Mouse (Mus musculus) embryonic facial prominence, embryonic 12.5 days (tissue): ENCODE data around the gene Tfe3. TPM values are rescaled to one million over a fixed set of nuclear protein-coding genes. Genes with fewer than 3 reads are reported as not detected.

Experiments used
- ATAC-seq: fragments of 200-750 bp; cut with Nextera tagmentation; 2 replicates; pipeline ENCODE4 v1.8.0; 2017; ENCODE audit not compliant: insufficient number of reproducible peaks, insufficient read depth, low FRiP score, low TSS enrichment
- H3K27ac ChIP-seq: fragments of 300-500 bp; sonication (generic); 2 replicates; pipeline ENCODE4 v1.5.1; 2016; ENCODE audit warnings: mild to moderate bottlenecking
- H3K27me3 ChIP-seq: fragments of 300-500 bp; sonication (generic); 2 replicates; pipeline ENCODE4 v1.6.1; 2016; ENCODE audit warnings: mild to moderate bottlenecking, moderate library complexity
- H3K36me3 ChIP-seq: fragments of 300-500 bp; sonication (generic); 2 replicates; pipeline ENCODE4 v1.6.1; 2016; ENCODE audit warnings: mild to moderate bottlenecking
- H3K4me1 ChIP-seq: fragments of 300-500 bp; sonication (generic); 2 replicates; pipeline ENCODE4 v1.6.1; 2016
- H3K4me2 ChIP-seq: fragments of 300-500 bp; sonication (generic); replicated peaks from 2 replicates; pipeline ENCODE4 v1.6.1; 2016; ENCODE audit warnings: mild to moderate bottlenecking, moderate library complexity
- H3K4me3 ChIP-seq: fragments of 300-500 bp; sonication (generic); 2 replicates; pipeline ENCODE4 v1.5.1; 2016; ENCODE audit warnings: mild to moderate bottlenecking
- H3K9ac ChIP-seq: fragments of 300-500 bp; sonication (generic); 2 replicates; pipeline ENCODE4 v1.6.1; 2016; ENCODE audit warnings: mild to moderate bottlenecking, moderate library complexity
- H3K9me3 ChIP-seq: fragments of 300-500 bp; sonication (generic); 2 replicates; pipeline ENCODE4 v1.6.1; 2016; ENCODE audit warnings: mild to moderate bottlenecking, moderate library complexity
- WGBS: fragments of 180-500 bp; shearing (Covaris S2); methylation state at CpG from one replicate; pipeline ENCODE4 v1.1.7; 2016; 5-methylcytosine and 5-hydroxymethylcytosine counted together
- polyA plus RNA-seq: library from polyadenylated mRNA; unstranded; fragments of >200 nt; fragmentation: Nextera tagmentation; extraction: Ambion mirVana; gene quantifications from 2 replicates; pipeline ENCODE4 v1.2.1, GENCODE M21; 2016

Tfe3 gene
- polyA plus RNA-seq, 1 experiment from 2014 or later: 31.8 TPM

DNA sequence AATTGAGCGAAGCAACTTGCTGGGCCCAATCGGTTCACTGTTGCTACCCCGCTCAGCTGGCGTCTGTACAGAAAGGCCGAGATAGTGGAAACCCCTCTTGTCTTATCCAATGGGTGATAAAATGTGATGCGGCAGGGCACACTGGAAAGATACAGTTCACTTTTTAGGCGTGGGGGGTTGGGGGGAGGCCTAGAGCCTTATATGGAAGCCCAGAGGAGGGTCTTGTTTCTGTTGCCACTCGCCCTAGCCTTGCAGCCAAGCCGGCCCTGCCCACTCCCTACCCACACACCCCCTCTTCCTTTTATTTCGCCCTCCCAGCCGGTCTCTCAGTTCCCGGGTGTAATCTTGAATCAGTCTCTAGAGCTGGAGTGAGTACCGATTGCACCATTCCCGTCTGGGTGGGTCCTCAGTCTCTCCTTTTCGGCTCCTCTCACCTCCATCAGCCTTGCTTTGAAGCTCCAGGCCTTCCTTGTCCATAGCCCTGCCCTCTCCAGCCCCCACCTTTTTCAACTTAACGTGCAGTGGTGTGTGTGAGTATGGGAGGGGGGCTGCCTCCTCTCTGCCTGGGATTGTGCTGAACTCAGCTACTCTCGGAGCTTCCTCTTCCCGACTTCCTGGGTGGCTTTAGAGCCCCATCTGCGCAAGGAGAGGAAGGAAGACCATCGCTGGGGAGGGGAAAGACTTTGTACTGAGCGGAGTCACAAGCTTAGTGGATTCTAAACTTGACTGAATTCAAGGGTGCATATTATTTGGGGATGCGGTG lies 1.5 kb downstream of the Tfe3 start:
- 0 out of 2 replicates have a peak, but pooled peaks cover 7% of the 10 kb centered on the region for H3K36me3 ChIP-seq
- H3K9me3 ChIP-seq: no peaks in the 10 kb centered on the region
- H3K9ac ChIP-seq: peak overlapping the region; percentile 65
- peak overlapping the region; percentile 64 for H3K4me2 ChIP-seq
- H3K27ac ChIP-seq: no peak overlapping the region
- WGBS: 20% methylated on average over 22 of the region's 22 CpGs
- no peaks in the 10 kb centered on the region for H3K27me3 ChIP-seq
- peak overlapping the region; percentile 62 for H3K4me3 ChIP-seq
- ATAC-seq: no peak
- no peaks in the 10 kb centered on the region for H3K4me1 ChIP-seq

DNA sequence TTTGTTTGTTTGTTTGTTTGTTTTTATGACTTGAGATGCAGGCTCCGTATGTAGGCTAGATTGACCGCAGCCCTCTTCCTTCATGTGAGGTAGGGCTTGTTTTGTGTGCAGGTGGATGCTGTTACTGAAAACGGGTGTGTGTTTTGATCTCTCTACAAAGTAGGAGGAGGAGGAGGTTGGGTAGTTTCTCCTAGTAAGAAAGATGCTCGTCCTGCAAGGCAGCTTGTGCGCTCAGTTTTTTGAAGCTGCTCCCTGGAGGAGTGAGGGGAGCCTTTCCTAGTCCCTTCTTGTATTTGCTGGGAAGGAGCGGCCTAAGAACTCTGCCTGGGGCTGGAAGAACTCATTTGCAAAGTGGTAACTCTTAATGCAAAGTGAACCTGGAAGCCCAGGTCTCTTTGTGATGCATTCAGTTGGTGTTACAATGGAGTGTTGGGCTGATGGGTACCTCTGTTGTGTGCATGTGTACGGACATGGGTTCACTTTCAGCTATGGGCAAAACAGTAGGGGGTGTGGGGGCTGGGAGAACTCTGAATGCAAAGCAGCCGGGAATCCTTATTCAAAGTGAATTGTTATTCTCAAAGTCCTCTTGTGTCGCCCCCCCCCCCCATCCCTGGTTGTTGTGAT lies 2.4 kb downstream of the Tfe3 start:
- H3K9me3 ChIP-seq: no peaks in the 10 kb centered on the region
- H3K4me3 ChIP-seq: peak overlapping the region; percentile 62; the same call in 1 of the 2 replicates
- H3K4me2 ChIP-seq: peak overlapping the region; percentile 64
- H3K27ac ChIP-seq: no peak overlapping the region
- no peaks in the 10 kb centered on the region for H3K4me1 ChIP-seq
- no peaks in the 10 kb centered on the region for H3K27me3 ChIP-seq
- H3K9ac ChIP-seq: no peak overlapping the region
- 0 out of 2 replicates have a peak, but pooled peaks cover 14% of the 10 kb centered on the region for H3K36me3 ChIP-seq
- WGBS: 20% methylated on average over 9 of the region's 9 CpGs
- no peak for ATAC-seq

DNA sequence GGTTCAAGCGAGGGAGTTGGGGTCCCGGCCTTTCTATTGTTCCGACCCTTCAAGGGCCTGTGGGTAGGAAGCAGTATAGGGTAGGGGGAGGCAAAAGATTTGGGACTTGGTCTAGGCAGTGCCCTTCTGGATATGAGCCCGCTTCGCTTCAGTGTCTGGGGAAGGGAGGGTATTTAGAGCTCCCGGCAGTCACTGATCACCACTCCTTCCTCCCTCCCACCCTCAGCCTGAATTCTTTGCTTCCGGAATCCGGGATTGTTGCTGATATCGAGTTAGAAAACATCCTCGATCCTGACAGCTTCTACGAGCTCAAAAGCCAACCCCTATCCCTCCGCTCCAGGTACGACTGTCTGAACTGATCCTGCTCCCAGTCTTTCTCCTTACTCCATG lies 2.9 kb downstream of the Tfe3 start:
- H3K36me3 ChIP-seq: peaks cover 18% of the 10 kb centered on the region; the same call in 1 of the 2 replicates
- peak overlapping the region; percentile 62; the same call in 1 of the 2 replicates for H3K4me3 ChIP-seq
- no peaks in the 10 kb centered on the region for H3K9me3 ChIP-seq
- 29% methylated on average over 11 of the region's 13 CpGs for WGBS
- H3K27ac ChIP-seq: no peak overlapping the region
- H3K9ac ChIP-seq: no peak overlapping the region
- no peaks in the 10 kb centered on the region for H3K27me3 ChIP-seq
- peak overlapping the region; percentile 64 for H3K4me2 ChIP-seq
- ATAC-seq: no peak
- no peaks in the 10 kb centered on the region for H3K4me1 ChIP-seq

DNA sequence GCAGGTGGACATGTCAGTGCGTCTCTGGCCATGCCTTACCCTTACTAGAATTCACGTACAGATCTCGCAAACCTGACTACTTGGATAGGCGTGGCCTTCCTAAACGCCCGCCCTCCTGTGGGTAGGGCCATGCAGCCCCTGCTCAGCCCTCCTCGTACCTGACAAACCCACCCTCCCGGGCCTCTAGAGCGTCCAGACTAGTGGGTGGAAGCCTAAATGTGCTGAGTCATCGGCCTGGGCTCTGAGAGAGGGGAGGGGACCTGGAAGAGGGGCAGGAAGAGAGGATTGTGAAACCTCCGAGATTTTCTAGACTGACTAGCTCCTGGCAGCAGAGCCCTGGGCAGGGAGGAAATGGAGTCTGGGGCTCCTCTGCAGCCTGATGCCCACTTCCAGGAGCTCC lies 3.4 kb downstream of the Tfe3 start:
- ATAC-seq: no peak
- Histone ChIP-seq H3K4me3 (0 out of 2 replicates have a peak overlapping the region, but pooled peaks have one; percentile 62), H3K4me2 (peak overlapping the region; percentile 64), H3K9ac (no peak overlapping the region), H3K27ac (no peak overlapping the region), H3K4me1 (no peaks in the 10 kb centered on the region), H3K27me3 (no peaks in the 10 kb centered on the region), H3K9me3 (no peaks in the 10 kb centered on the region), H3K36me3 (peaks cover 23% of the 10 kb centered on the region; the same call in 1 of the 2 replicates)
- WGBS: 12% methylated on average over 11 of the region's 11 CpGs

DNA sequence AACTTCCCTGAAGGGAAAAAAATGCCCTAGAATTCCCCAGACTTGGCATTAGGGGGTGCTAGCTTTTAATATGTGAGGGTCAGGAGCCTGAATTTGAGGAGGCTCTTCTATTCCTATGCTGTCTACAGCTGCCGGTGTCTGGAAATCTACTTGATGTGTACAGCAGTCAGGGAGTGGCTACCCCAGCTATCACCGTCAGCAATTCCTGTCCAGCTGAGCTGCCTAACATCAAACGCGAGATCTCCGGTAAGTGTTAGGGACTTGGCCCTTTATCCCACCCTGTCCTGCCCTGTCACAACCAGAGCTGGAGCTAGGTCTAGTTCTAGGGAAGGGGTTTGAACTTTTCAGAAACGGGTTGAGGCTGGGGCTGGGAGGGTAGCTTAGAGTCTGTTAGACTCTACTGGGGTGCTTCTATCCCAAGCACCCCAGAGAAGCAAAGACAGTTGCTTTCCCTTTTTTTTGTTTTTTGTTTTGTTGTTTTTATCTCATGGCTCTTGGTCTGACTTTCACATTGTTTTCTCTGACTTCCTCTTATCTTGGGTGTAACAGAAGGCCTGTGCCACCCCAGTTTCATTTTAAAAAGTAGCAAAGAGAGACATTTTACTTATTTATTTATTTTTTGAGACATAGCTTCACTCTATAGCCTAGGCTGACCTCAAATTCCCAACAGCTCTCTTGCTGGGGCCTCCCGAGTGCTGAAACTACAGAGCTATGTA lies 7.1 kb downstream of the Tfe3 start:
- Histone ChIP-seq H3K9ac (no peak overlapping the region), H3K27ac (no peak overlapping the region), H3K4me2 (no peak overlapping the region), H3K9me3 (no peaks in the 10 kb centered on the region), H3K36me3 (peaks cover 35% of the 10 kb centered on the region; the same call in 1 of the 2 replicates), H3K4me3 (no peak overlapping the region), H3K27me3 (no peaks in the 10 kb centered on the region), H3K4me1 (no peaks in the 10 kb centered on the region)
- 88% methylated on average over 7 of the region's 7 CpGs for WGBS
- ATAC-seq: no peak

DNA sequence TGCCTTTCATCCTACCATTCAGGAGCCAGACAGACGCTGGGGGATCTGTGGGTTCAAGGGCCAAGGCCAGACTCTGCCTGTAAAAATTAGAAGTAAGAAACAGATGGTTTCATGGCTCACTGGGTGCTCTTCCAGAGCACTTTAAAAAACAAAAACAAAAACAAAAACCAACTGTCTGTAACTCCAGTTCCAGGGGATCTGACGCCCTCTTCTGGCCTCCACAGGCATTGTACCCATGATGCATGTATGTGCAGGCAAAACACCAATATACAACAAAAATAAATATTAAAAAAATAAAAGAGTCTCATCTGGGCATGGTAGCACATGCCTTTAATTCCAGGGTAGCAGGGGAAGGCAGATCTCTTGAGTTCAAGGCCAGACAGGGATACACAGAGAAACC lies 10.4 kb downstream of the Tfe3 start:
- 47% methylated on average over 2 of the region's 2 CpGs for WGBS
- no peak overlapping the region for H3K27ac ChIP-seq
- no peaks in the 10 kb centered on the region for H3K27me3 ChIP-seq
- H3K4me1 ChIP-seq: no peaks in the 10 kb centered on the region
- no peaks in the 10 kb centered on the region for H3K9me3 ChIP-seq
- H3K36me3 ChIP-seq: peaks cover 29% of the 10 kb centered on the region; the same call in 1 of the 2 replicates
- H3K4me2 ChIP-seq: no peak overlapping the region
- ATAC-seq: no peak
- no peak overlapping the region for H3K9ac ChIP-seq
- no peak overlapping the region for H3K4me3 ChIP-seq

DNA sequence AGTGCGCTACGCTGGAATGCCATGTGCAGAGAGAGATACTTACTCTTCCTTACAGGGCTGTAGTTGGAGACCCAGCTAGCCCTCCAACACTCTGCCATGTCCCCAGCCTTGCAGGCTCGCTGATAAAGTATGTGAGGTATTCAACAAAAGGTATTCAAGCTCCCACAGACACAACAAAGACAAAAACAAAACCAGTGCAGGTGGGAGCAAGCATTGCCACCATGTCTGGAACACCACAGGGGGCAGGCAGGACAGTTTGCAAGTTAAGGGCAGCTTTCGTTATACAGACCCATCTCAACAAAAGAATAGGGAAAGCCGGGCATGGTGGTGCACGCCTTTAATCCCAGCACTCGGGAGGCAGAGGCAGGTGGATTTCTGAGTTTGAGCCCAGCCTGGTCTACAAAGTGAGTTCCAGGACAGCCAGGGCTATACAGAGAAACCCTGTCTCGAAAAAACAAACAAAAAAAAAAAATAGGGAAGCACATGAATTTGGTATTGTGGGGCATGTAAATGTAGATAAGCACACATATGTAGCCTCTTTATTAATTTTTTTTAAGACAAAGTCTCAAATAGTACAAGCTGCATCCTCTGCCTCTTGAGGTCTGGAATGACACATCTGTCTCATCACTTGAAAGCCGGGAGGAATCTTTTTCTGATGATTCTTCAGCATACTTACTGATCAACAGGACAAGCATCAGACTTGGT lies 13.3 kb downstream of the Tfe3 start:
- H3K9me3 ChIP-seq: no peaks in the 10 kb centered on the region
- ATAC-seq: no peak
- H3K4me3 ChIP-seq: no peak overlapping the region
- peaks cover 13% of the 10 kb centered on the region; the same call in 1 of the 2 replicates for H3K36me3 ChIP-seq
- H3K4me2 ChIP-seq: no peak overlapping the region
- no peak overlapping the region for H3K27ac ChIP-seq
- H3K9ac ChIP-seq: no peak overlapping the region
- 81% methylated on average over 9 of the region's 9 CpGs for WGBS
- H3K27me3 ChIP-seq: no peaks in the 10 kb centered on the region
- no peaks in the 10 kb centered on the region for H3K4me1 ChIP-seq

DNA sequence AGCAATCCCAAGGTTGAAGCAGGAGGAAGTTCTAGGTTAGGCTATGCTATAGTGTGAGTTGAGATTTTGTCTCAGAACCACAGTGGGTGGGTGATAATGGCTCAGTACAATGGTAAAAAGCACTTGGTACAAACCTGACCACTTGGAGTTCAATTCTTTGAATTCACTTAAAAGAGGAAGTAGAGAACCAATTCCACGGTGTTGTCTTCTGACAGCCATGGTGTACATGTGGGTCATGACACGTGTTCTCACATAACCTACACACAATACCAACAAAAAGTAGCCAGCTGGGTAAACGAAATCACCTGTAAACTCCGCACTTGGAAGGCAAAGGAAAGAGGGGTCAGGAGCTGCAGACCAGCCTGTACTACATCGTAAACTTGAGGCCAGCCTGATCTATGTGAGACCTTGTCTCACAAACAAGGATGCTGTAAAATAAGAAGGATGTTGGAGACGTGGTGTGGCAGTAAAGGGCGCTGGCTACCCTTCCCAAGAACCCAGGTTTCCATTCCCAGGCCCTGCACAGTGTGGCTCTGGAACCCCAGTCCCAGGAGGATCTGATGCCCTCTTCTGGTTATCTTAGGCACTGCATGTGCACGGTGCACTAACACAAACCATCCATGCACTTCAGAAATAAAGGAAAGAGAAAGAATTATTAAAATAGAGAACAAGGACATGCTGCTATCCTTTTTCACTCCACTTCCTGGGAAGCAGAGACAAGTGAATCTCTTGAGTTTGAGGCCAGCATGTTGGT lies 14.1 kb downstream of the Tfe3 start:
- no peaks in the 10 kb centered on the region for H3K4me1 ChIP-seq
- peaks cover 11% of the 10 kb centered on the region; the same call in 1 of the 2 replicates for H3K36me3 ChIP-seq
- ATAC-seq: no peak
- no peak overlapping the region for H3K9ac ChIP-seq
- no peaks in the 10 kb centered on the region for H3K9me3 ChIP-seq
- 48% methylated on average over 8 of the region's 8 CpGs for WGBS
- H3K27ac ChIP-seq: no peak overlapping the region
- H3K4me2 ChIP-seq: no peak overlapping the region
- no peaks in the 10 kb centered on the region for H3K27me3 ChIP-seq
- H3K4me3 ChIP-seq: no peak overlapping the region

DNA sequence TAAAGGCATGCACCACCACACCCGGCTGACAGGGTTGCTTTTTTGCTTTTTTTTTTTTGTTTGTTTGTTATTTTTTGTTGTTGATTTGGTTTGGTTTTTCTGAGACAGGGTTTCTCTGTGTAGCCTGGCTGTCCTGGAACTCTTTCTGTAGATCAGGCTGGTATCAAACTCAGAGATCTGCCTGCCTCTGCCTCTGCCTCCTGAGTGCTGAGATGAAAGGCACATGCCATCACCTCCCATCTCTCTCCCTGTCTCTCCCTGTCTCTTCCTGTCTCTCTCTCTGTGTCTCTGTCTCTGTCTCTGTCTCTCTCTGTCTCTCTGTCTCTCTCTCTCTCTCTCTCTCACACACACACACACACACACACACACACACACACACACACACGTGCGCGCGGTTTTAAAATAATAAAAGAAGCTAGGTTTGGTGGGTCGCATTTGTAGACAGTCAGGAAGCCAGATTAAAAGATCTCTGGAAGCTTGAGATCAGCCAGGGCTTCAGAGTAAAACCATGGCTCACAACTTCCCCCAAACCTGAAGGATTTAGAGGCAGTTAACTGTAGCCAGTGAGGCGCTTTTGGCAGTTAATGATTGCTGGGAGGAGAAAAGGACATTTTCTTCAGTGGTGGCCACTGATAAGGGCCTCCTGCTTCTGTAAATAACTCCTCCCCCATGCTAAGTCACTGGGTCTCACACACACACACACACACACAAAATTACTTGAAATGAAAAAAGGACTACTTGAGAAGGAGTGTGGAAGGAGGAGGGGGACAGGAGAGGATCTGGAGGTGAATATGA lies 16.3 kb downstream of the Tfe3 start:
- no peak for ATAC-seq
- no peak overlapping the region for H3K4me2 ChIP-seq
- H3K9ac ChIP-seq: no peak overlapping the region
- 75% methylated on average over 7 of the region's 7 CpGs for WGBS
- peaks cover 4% of the 10 kb centered on the region; the same call in 1 of the 2 replicates for H3K36me3 ChIP-seq
- H3K4me3 ChIP-seq: no peak overlapping the region
- H3K9me3 ChIP-seq: no peaks in the 10 kb centered on the region
- no peak overlapping the region for H3K27ac ChIP-seq
- H3K4me1 ChIP-seq: no peaks in the 10 kb centered on the region
- H3K27me3 ChIP-seq: no peaks in the 10 kb centered on the region

DNA sequence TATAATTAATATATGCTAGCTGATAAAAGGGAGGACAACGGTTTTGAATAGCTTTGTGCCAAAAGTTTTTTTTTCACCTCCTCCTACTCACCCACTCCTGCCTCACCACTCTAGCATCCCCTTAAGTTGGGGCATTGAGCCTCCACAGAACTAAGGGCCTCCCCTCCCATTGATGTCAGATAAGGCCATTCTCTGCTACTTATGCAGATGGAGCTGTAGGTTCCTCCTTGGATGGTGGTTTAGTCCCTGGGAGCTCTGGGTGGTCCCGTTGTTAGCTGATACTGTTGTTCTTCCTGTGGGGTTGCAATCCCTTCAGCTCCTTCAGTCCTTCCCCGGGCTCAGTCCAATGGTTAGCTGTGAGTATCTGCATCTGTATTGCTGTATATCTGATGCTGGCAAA lies 16.9 kb downstream of the Tfe3 start:
- no peak overlapping the region for H3K4me3 ChIP-seq
- no peak overlapping the region for H3K4me2 ChIP-seq
- H3K4me1 ChIP-seq: no peaks in the 10 kb centered on the region
- no peak overlapping the region for H3K9ac ChIP-seq
- no peaks in the 10 kb centered on the region for H3K9me3 ChIP-seq
- H3K27me3 ChIP-seq: no peaks in the 10 kb centered on the region
- ATAC-seq: no peak
- WGBS: 30% methylated on average over 3 of the region's 3 CpGs
- no peaks in the 10 kb centered on the region for H3K36me3 ChIP-seq
- H3K27ac ChIP-seq: no peak overlapping the region
